Mouse (Mus musculus) intestine, postnatal 0 days (tissue): ENCODE results near the gene Morn2. TPM values are rescaled to one million over a fixed set of nuclear protein-coding genes. Genes with fewer than 3 reads are reported as not detected.
A peak's percentile ranks its signal among the peaks of the same experiment; 100 is the strongest.

ENCODE experiments used
- ATAC-seq: fragments of 200-750 bp; cut with Nextera tagmentation; 2 replicates; pipeline ENCODE4 v1.8.0; 2017; ENCODE audit warnings: mild to moderate bottlenecking, moderate TSS enrichment, moderate library complexity
- H3K27ac ChIP-seq: fragments of 300-500 bp; sonication (generic); 2 replicates; pipeline ENCODE4 v1.5.1; 2014; ENCODE audit warnings: mild to moderate bottlenecking, low read depth, low read length, moderate library complexity
- H3K27me3 ChIP-seq: fragments of 300-500 bp; sonication (generic); replicated peaks from 2 replicates; pipeline ENCODE4 v1.6.1; 2014; ENCODE audit warnings: low read length, mixed read lengths; ENCODE audit not compliant: control insufficient read depth, insufficient read depth
- H3K36me3 ChIP-seq: fragments of 300-500 bp; sonication (generic); 2 replicates; pipeline ENCODE4 v1.6.1; 2014; ENCODE audit warnings: mild to moderate bottlenecking, moderate library complexity; ENCODE audit not compliant: control insufficient read depth, insufficient read depth
- H3K4me1 ChIP-seq: fragments of 300-500 bp; sonication (generic); replicated peaks from 2 replicates; pipeline ENCODE4 v1.6.1; 2014; ENCODE audit warnings: antibody characterized with exemption, low read length, mixed read lengths; ENCODE audit not compliant: control insufficient read depth, insufficient read depth
- H3K4me2 ChIP-seq: fragments of 300-500 bp; sonication (generic); replicated peaks from 2 replicates; pipeline ENCODE4 v1.6.1; 2014; ENCODE audit warnings: low read depth, mild to moderate bottlenecking, moderate library complexity
- H3K4me3 ChIP-seq: fragments of 300-500 bp; sonication (generic); 2 replicates; pipeline ENCODE4 v1.5.1; 2014; ENCODE audit warnings: low read depth, low read length
- H3K9ac ChIP-seq: fragments of 300-500 bp; sonication (generic); 2 replicates; pipeline ENCODE4 v1.6.1; 2014; ENCODE audit warnings: mild to moderate bottlenecking, low read depth, low read length
- H3K9me3 ChIP-seq: fragments of 300-500 bp; sonication (generic); 2 replicates; pipeline ENCODE4 v1.6.1; 2016; ENCODE audit warnings: mixed run types; ENCODE audit not compliant: control insufficient read depth
- CTCF ChIP-seq: sonication (generic); IDR thresholded peaks from 2 replicates; pipeline ENCODE4 v1.5.1; 2016; ENCODE audit warnings: low read depth, mild to moderate bottlenecking, control low read depth, antibody characterized with exemption, moderate library complexity
- WGBS: fragments of 180-500 bp; shearing (Covaris S2); extraction: QIAGEN DNeasy Blood & Tissue Kit; methylation state at CpG from one replicate; pipeline ENCODE4 v1.1.7; 2014; 5-methylcytosine and 5-hydroxymethylcytosine counted together
- polyA plus RNA-seq: library from polyadenylated mRNA; unstranded; fragments of >200 nt; fragmentation: Nextera tagmentation; extraction: Ambion mirVana; gene quantifications from 2 replicates; pipeline ENCODE4 v1.2.1, GENCODE M21; 2015

The Morn2 gene
- polyA plus RNA-seq = 9.0 and 12.7 TPM in 2 replicates

GRCm38 (mm10) chr17:80290074-80290657 lies at the start of gene Morn2, which contains the start of gene Dhx57:
Morn2 (plus strand) TSS chr17:80290203.
Dhx57 (minus strand) TSS chr17:80290476.
- H3K4me3 ChIP-seq = peak within 1 kb of the TSS; percentile 82
- peak within 1 kb of the TSS; percentile 73 for H3K9ac ChIP-seq
- H3K9me3 ChIP-seq = no peaks in the 10 kb centered on the region
- WGBS = under 1% methylated on average over 35 of the region's 35 CpGs
- H3K27me3 ChIP-seq = no peaks in the 10 kb centered on the region
- peak within 1 kb of the TSS; percentile 70 for H3K27ac ChIP-seq
- TF ChIP-seq CTCF = no peak
- H3K4me2 ChIP-seq = peak within 1 kb of the TSS; percentile 81
- H3K4me1 ChIP-seq = no peaks in the 10 kb centered on the region
- peak; percentile 100 for ATAC-seq
- no peaks in the 10 kb centered on the region for H3K36me3 ChIP-seq

GRCm38 (mm10) chr17:80241594-80241993 lies 48.4 kb upstream of the Morn2 start:
- no peaks in the 10 kb centered on the region for H3K4me1 ChIP-seq
- no peak overlapping the region for H3K27ac ChIP-seq
- H3K9ac ChIP-seq = no peak overlapping the region
- no peak overlapping the region for H3K4me2 ChIP-seq
- H3K9me3 ChIP-seq = no peaks in the 10 kb centered on the region
- WGBS = 86% methylated on average over 9 of the region's 9 CpGs
- no peak for TF ChIP-seq CTCF
- no peak for ATAC-seq
- no peak overlapping the region for H3K4me3 ChIP-seq
- H3K27me3 ChIP-seq = no peaks in the 10 kb centered on the region
- peaks cover 67% of the 10 kb centered on the region for H3K36me3 ChIP-seq

GRCm38 (mm10) chr17:80243116-80243515 lies 46.9 kb upstream of the Morn2 start:
- no peak overlapping the region for H3K4me3 ChIP-seq
- ATAC-seq = no peak
- no peak overlapping the region for H3K9ac ChIP-seq
- WGBS = 66% methylated on average over 13 of the region's 13 CpGs
- no peak for TF ChIP-seq CTCF
- H3K36me3 ChIP-seq = peaks cover 79% of the 10 kb centered on the region
- H3K27me3 ChIP-seq = no peaks in the 10 kb centered on the region
- H3K4me2 ChIP-seq = no peak overlapping the region
- H3K9me3 ChIP-seq = no peaks in the 10 kb centered on the region
- H3K27ac ChIP-seq = no peak overlapping the region
- no peaks in the 10 kb centered on the region for H3K4me1 ChIP-seq

- Histone ChIP-seq H3K4me2 (no peak overlapping the region), H3K27ac (0 out of 2 replicates have a peak overlapping the region, but pooled peaks have one; percentile 15), H3K36me3 (peaks cover 71% of the 10 kb centered on the region), H3K9me3 (no peaks in the 10 kb centered on the region), H3K4me3 (no peak overlapping the region), H3K27me3 (no peaks in the 10 kb centered on the region), H3K4me1 (no peaks in the 10 kb centered on the region), H3K9ac (no peak overlapping the region)
- no peak for ATAC-seq
- WGBS = 76% methylated on average over 13 of the region's 13 CpGs
- no peak for TF ChIP-seq CTCF
Measured at GRCm38 (mm10) chr17:80252757-80253525, 37.1 kb upstream of the Morn2 start.

- Histone ChIP-seq H3K9me3 (no peaks in the 10 kb centered on the region), H3K36me3 (peaks cover 73% of the 10 kb centered on the region), H3K9ac (no peak overlapping the region), H3K4me2 (no peak overlapping the region), H3K27ac (peak overlapping the region; percentile 42; the same call in 1 of the 2 replicates), H3K4me3 (no peak overlapping the region), H3K4me1 (no peaks in the 10 kb centered on the region), H3K27me3 (no peaks in the 10 kb centered on the region)
- no peak for ATAC-seq
- 90% methylated on average over 5 of the region's 5 CpGs for WGBS
- no peak for TF ChIP-seq CTCF
Measured at GRCm38 (mm10) chr17:80254421-80254820, 35.6 kb upstream of the Morn2 start.

GRCm38 (mm10) chr17:80255208-80255607 lies 34.8 kb upstream of the Morn2 start:
- 19% methylated on average over 13 of the region's 13 CpGs for WGBS
- H3K4me3 ChIP-seq = no peak overlapping the region
- no peak overlapping the region for H3K9ac ChIP-seq
- peak overlapping the region; percentile 46; the same call in 1 of the 2 replicates for H3K4me2 ChIP-seq
- no peaks in the 10 kb centered on the region for H3K4me1 ChIP-seq
- no peaks in the 10 kb centered on the region for H3K9me3 ChIP-seq
- H3K36me3 ChIP-seq = peaks cover 74% of the 10 kb centered on the region
- H3K27ac ChIP-seq = peak overlapping the region; percentile 30
- ATAC-seq = peak; percentile 90
- H3K27me3 ChIP-seq = no peaks in the 10 kb centered on the region
- no peak for TF ChIP-seq CTCF
